Mouse (Mus musculus): ENCODE results near the gene Coq8a.

Coq8a gene

DNA sequence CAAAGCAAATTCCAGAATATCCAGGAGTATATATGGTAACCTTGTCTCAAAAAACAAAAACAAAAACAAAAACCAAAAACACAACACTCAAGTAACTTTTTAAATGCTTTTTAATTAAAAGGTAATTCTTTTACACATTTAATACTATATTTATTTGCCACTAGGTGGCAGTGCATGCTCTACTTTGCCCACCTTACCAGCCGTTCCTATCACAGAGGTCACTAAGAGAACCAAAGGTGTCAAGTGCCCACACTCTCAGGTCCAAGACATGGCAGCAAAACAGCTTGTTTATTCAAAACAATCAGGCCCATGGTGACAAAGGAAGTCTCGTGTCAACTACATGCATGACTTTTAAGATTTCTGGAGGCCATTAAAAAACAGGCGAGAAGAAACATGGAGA lies 24.2 kb downstream of the Coq8a start:
- no peak for DNase-seq (ENCODE audit: low spot score in 2 of 2)

GRCm38 (mm10) chr1:180174718-180175117 lies 24.7 kb downstream of the Coq8a start:
- DNase-seq (ENCODE audit: low spot score in 2 of 2) = no peak

DNA sequence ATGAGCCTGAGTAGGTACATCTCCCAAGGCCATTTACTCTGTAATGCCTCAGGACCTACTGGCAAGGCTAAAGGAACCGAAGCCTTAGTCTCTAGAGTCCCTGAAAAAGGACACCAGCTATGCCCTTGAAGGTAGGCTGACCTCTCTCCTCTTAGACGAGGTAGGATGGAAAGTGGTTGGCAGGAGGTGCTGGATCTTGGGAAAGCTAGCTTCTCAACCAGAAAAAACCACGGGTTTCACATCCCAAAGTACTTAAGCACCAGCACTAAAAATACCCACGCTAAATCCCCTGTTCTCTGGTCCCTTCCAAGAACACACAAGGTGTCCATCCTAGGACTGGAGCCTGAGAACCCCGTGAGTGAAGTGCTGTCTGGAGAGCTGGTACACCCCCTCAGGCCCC lies 26.4 kb downstream of the Coq8a start:
- no peak for DNase-seq (ENCODE audit: low spot score in 2 of 2)

DNA sequence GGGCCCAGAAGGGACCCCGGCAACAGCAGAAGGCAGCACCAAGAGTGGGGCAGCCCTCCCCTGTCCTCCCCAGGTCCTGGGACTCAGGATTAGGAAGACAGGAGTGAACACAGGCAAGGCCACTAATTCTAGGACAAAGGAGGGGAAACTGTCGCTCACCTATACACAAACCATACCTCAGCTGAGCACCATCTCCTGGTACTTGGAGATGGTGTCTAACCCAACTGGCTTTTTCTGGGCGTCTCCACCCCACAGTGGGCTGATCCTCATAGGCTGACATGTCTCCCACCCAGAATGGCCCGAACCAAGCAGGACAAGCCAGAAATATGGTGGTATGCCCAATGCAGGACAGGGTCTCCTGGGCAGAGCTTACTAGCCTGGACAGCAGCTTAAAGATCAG lies 26.8 kb downstream of the Coq8a start:
- DNase-seq (ENCODE audit: low spot score in 2 of 2) = no peak

DNA sequence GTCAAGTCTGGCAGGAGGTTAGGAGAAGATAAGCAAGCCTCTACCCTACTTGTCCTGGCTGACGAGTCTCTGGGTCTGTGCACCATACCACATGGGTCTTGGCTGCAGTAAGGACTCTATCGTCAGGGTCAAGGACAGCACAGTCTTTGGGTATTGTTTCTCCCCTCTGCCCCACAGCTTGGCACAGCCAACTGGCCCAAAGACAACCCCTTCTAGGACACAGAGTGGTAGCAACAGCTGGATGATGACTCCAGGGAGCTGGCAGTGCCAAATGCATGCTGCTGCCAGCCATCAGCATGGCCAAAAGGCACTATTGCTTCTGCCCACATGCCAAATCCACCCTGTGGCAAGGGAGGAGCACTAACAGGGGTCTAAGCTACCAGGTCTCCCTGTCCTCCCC lies 27.5 kb downstream of the Coq8a start:
- DNase-seq (ENCODE audit: low spot score in 2 of 2) = no peak

- no peak for DNase-seq (ENCODE audit: low spot score in 2 of 2)
Observed at GRCm38 (mm10) chr1:180170071-180170470, 29.3 kb downstream of the Coq8a start.

DNA sequence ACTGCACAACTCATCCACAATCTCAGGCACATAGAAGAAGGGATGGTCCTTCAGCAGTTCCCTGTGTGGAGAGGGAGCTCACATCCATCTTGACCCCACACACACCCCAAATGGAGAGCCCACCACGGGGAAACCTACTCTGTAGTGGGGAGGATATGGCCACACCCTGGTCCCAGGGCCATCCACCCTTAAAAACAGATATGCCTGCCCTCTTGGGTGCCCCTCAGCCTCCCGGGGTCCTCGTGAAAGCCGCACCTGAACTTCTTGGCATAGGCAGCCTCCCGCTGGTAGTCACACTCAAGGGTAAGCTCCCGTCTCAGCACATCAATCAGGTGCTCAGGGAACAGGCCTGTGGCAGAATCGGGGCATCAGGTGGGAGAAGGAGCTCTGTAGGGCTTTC lies 30.2 kb downstream of the Coq8a start:
- no peak for DNase-seq (ENCODE audit: low spot score in 2 of 2)

GRCm38 (mm10) chr1:180168294-180168693 lies 31.1 kb downstream of the Coq8a start:
- DNase-seq (ENCODE audit: low spot score in 2 of 2) = no peak

GRCm38 (mm10) chr1:180166533-180166932 lies 32.9 kb downstream of the Coq8a start:
- DNase-seq (ENCODE audit: low spot score in 2 of 2) = no peak

GRCm38 (mm10) chr1:180162986-180163385 lies 36.4 kb downstream of the Coq8a start:
- no peak for DNase-seq (ENCODE audit: low spot score in 2 of 2)

DNA sequence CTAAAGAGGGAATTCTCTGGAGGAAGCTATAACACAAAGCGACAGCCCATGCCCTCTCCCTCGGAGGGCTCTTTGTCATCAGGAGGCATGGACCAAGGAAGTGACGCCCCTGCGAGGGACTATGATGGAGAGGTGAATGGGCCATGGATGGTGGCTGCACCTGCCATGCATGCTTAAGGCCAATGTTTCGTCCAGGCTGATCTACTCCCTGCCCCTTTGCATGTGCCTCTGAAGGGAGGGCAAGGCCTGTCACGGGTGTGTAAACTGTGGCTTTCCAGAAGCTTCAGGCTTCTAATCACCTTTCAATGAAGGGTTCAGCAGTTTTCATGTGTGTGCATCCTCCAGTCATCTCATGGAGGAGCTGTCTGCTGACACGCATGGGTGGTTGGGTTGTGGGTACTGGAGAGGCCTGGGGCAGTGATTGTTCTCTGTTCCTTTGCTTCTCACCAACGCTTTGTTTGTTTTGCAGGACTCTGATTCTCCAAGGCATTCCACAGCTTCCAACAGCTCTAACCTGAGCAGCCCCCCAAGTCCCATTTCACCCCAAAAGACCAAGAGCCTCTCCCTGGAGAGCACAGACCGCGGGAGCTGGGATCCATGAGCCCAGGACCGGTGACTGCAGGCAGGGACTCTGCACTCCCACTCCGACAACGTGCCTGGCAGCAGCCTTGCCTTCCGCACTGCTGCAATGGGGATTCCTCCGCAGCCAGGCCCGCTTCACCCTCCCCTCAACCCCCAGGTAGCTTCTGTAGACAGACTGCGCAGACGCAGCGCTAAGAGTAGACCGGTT lies 37.6 kb downstream of the Coq8a start:
- DNase-seq (ENCODE audit: low spot score in 2 of 2) = no peak

DNA sequence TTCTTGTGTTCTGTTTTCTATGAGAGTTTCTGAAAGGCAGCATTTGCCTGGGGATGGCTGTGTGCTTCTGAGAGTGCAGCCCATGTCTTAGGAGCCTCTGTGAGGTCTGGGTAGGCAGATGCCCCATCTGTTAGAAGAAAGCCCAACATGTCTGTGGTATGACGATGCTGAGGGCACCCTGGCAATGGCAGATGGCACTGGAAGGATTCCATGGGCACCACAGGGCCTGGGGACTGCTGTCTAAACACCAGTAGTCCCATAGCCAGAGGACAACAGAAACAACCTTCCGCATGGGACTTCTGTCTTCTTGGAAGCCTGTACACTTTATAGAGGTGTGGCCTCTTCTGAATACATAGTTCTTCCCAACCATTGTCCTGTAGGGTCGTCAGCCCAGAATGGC lies 38.2 kb downstream of the Coq8a start:
- no peak for DNase-seq (ENCODE audit: low spot score in 2 of 2)

DNA sequence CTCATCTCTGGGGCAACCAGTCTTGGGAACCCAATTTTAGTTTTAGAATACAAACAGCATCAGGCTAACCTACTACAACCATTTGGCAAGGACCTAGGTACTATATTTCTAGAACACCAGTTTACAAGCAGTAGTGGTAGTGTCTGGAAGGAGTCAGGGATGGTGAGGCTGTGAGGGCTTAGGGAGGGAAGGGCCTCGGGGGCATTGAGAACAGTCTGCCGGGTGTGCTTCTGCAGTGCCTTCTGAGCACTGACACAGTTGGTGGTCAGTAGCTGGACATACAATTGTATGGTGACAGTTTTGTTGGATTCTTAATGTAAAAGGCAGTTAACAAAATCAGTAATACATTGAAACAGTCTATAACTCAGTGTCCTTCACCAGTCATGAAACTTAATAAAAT lies 38.9 kb downstream of the Coq8a start:
- no peak for DNase-seq (ENCODE audit: low spot score in 2 of 2)

GRCm38 (mm10) chr1:180158648-180159047 lies 40.8 kb downstream of the Coq8a start:
- DNase-seq (ENCODE audit: low spot score in 2 of 2) = no peak

- DNase-seq (ENCODE audit: low spot score in 2 of 2) = no peak
Observed at GRCm38 (mm10) chr1:180151191-180151590, 48.2 kb downstream of the Coq8a start.

- DNase-seq (ENCODE audit: low spot score in 2 of 2) = no peak
Observed at GRCm38 (mm10) chr1:180148563-180148962, 50.8 kb downstream of the Coq8a start.

- DNase-seq (ENCODE audit: low spot score in 2 of 2) = no peak
Observed at GRCm38 (mm10) chr1:180148036-180148435, 51.4 kb downstream of the Coq8a start.

GRCm38 (mm10) chr1:180140970-180141369 lies 58.4 kb downstream of the Coq8a start:
- DNase-seq (ENCODE audit: low spot score in 2 of 2) = no peak

- no peak for DNase-seq (ENCODE audit: low spot score in 2 of 2)
Observed at GRCm38 (mm10) chr1:180139158-180139557, 60.2 kb downstream of the Coq8a start.

GRCm38 (mm10) chr1:180132187-180132586 lies 67.2 kb downstream of the Coq8a start:
- DNase-seq (ENCODE audit: low spot score in 2 of 2) = no peak

- no peak for DNase-seq (ENCODE audit: low spot score in 2 of 2)
Observed at GRCm38 (mm10) chr1:180131402-180131801, 68.0 kb downstream of the Coq8a start.

DNA sequence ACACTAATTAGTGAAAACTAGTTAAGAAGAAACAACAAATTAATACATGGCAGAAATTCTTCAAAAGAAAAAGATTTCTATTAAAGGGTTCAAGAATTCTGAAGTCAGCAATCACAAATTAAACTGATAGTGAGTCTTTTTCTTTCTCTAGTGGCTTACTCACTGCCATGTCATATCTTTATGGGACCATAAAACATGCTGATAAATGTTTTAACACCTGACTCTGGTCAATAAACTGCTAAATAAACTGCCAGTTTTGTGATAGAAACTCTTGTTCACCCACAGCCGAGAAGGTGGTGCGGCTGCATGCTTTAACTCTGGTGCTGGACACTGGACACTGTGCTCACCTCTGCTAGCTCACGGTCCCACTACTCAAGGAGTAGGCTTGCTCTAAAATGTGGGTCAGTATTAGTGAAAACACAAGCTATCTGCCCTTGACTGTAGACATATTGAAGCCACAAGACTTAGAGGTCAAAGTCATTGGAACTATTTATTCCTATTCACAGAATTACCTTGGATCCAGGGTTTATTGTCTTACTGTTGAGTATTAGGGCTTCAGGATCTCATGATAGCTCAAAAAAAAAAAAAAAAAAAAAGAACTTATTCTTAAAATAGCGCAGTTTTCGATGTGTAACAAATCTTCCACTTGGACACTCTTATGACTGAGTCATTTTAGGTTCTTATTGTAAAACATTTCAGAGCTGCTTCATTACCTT lies 71.2 kb downstream of the Coq8a start:
- DNase-seq (ENCODE audit: low spot score in 2 of 2) = no peak

DNA sequence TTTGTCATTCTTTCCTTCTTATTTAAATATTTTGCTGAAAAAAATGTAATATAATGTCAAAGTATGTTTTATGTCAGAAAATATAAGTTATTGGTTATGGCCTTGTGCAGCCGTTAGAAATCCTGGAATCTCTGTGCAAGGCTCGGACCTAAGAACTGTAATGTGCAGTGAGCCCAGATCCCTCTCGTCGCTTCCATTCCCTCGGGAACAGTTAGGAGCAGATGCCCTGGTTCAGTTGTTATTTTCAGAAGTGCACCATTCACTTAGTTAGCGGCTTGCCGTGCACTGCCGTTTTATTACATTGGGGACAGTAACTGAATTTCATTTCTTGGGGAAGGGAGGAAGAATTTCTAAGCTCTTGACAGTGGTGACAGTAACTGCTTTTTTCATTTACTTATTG lies 81.2 kb downstream of the Coq8a start:
- no peak for DNase-seq (ENCODE audit: low spot score in 2 of 2)

Data from frontal cortex, postnatal 25 days (tissue).